Mouse (Mus musculus) liver, postnatal 0 days (tissue): ENCODE measurements around the gene 1700020N01Rik. TPM values are rescaled to one million over a fixed set of nuclear protein-coding genes. Genes with fewer than 3 reads are reported as not detected.
A peak's percentile ranks its signal among the peaks of the same experiment; 100 is the strongest.

Experiments used
- ATAC-seq: fragments of 200-750 bp; cut with Nextera tagmentation; 2 replicates; pipeline ENCODE4 v1.8.0; 2017; ENCODE audit warnings: mild to moderate bottlenecking, moderate library complexity
- DNase-seq: peaks from one replicate; pipeline ENCODE4 v3.0.0-alpha.2; 2016
- H3K27ac ChIP-seq: fragments of 300-500 bp; sonication (generic); 2 replicates; pipeline ENCODE4 v1.5.1; 2014; ENCODE audit warnings: antibody characterized with exemption, moderate library complexity, mild to moderate bottlenecking, low read depth
- H3K27me3 ChIP-seq: fragments of 300-500 bp; sonication (generic); 2 replicates; pipeline ENCODE4 v1.6.1; 2014; ENCODE audit warnings: low read length, control low read depth, mixed read lengths; ENCODE audit not compliant: insufficient read depth
- H3K36me3 ChIP-seq: fragments of 300-500 bp; sonication (generic); replicated peaks from 2 replicates; pipeline ENCODE4 v1.6.1; 2014; ENCODE audit warnings: mild to moderate bottlenecking, control low read depth, low read length, moderate library complexity, mixed read lengths; ENCODE audit not compliant: insufficient read depth
- H3K4me1 ChIP-seq: fragments of 300-500 bp; sonication (generic); 2 replicates; pipeline ENCODE4 v1.6.1; 2014; ENCODE audit warnings: antibody characterized with exemption, mild to moderate bottlenecking, control low read depth; ENCODE audit not compliant: insufficient read depth
- H3K4me2 ChIP-seq: fragments of 300-500 bp; sonication (generic); 2 replicates; pipeline ENCODE4 v1.6.1; 2014; ENCODE audit warnings: low read depth, mild to moderate bottlenecking, low read length, moderate library complexity, mixed read lengths
- H3K4me3 ChIP-seq: fragments of 300-500 bp; sonication (generic); 2 replicates; pipeline ENCODE4 v1.5.1; 2014; ENCODE audit warnings: low read depth, low read length
- H3K9ac ChIP-seq: fragments of 300-500 bp; sonication (generic); replicated peaks from 2 replicates; pipeline ENCODE4 v1.6.1; 2014; ENCODE audit warnings: mild to moderate bottlenecking, moderate library complexity
- H3K9me3 ChIP-seq: fragments of 300-500 bp; sonication (generic); 2 replicates; pipeline ENCODE4 v1.6.1; 2016; ENCODE audit warnings: mild to moderate bottlenecking, control low read depth, low read length, mixed read lengths
- CTCF ChIP-seq: sonication (generic); IDR thresholded peaks from 2 replicates; pipeline ENCODE4 v1.5.1; 2016; ENCODE audit warnings: antibody characterized with exemption, low read depth
- EP300 ChIP-seq: IDR thresholded peaks from 2 replicates; pipeline ENCODE4 v1.6.1; 2016; ENCODE audit warnings: antibody characterized with exemption, low read depth, mild to moderate bottlenecking
- WGBS: fragments of 180-500 bp; shearing (Covaris S2); extraction: QIAGEN DNeasy Blood & Tissue Kit; methylation state at CpG from one replicate; pipeline ENCODE4 v1.1.7; 2014; ENCODE audit not compliant: insufficient replicate concordance; 5-methylcytosine and 5-hydroxymethylcytosine counted together
- polyA plus RNA-seq: library from polyadenylated mRNA; unstranded; fragments of >200 nt; fragmentation: Nextera tagmentation; extraction: Ambion mirVana; gene quantifications from 2 replicates; pipeline ENCODE4 v1.2.1, GENCODE M21; 2015

1700020N01Rik gene
- 0.09 TPM in 1 of 2 replicates, not detected in the other for polyA plus RNA-seq

GRCm38 (mm10) chr10:21592896-21593380 is at the start of gene 1700020N01Rik:
Gene 1700020N01Rik (plus strand): TSS chr10:21593145.
- H3K9ac ChIP-seq, result no peak within 1 kb of the TSS
- TF ChIP-seq CTCF (no peak), EP300 (no peak)
- H3K36me3 ChIP-seq, result no peaks in the 10 kb centered on the region
- H3K27ac ChIP-seq, result no peak within 1 kb of the TSS
- no peaks in the 10 kb centered on the region for H3K9me3 ChIP-seq
- H3K4me3 ChIP-seq, result no peak within 1 kb of the TSS
- H3K4me1 ChIP-seq, result no peaks in the 10 kb centered on the region
- DNase-seq, result no peak
- H3K4me2 ChIP-seq, result no peak within 1 kb of the TSS
- H3K27me3 ChIP-seq, result no peaks in the 10 kb centered on the region
- no peak for ATAC-seq
- 86% methylated on average over 22 of the region's 22 CpGs for WGBS

GRCm38 (mm10) chr10:21543576-21544278 is 49.2 kb upstream of the 1700020N01Rik start:
- H3K9ac ChIP-seq, result no peak overlapping the region
- DNase-seq (no peak), ATAC-seq (no peak)
- 57% methylated on average over 3 of the region's 3 CpGs for WGBS
- H3K4me3 ChIP-seq, result no peak overlapping the region
- H3K36me3 ChIP-seq, result no peaks in the 10 kb centered on the region
- TF ChIP-seq EP300 (no peak), CTCF (no peak)
- H3K4me2 ChIP-seq, result no peak overlapping the region
- H3K27ac ChIP-seq, result no peak overlapping the region
- no peaks in the 10 kb centered on the region for H3K4me1 ChIP-seq
- H3K27me3 ChIP-seq, result no peaks in the 10 kb centered on the region
- no peaks in the 10 kb centered on the region for H3K9me3 ChIP-seq

- WGBS, result 49% methylated on average over 4 of the region's 4 CpGs
- DNase-seq, result no peak
- H3K27me3 ChIP-seq, result no peaks in the 10 kb centered on the region
- ATAC-seq, result no peak
- H3K4me3 ChIP-seq, result no peak overlapping the region
- no peak overlapping the region for H3K27ac ChIP-seq
- H3K4me1 ChIP-seq, result no peaks in the 10 kb centered on the region
- H3K9me3 ChIP-seq, result no peaks in the 10 kb centered on the region
- no peak overlapping the region for H3K9ac ChIP-seq
- H3K36me3 ChIP-seq, result no peaks in the 10 kb centered on the region
- H3K4me2 ChIP-seq, result no peak overlapping the region
- TF ChIP-seq EP300, result no peak
- TF ChIP-seq CTCF, result no peak
These were observed 48.2 kb upstream of the 1700020N01Rik start for GRCm38 (mm10) chr10:21544721-21545120.

- H3K4me1 ChIP-seq, result no peaks in the 10 kb centered on the region
- H3K36me3 ChIP-seq, result no peaks in the 10 kb centered on the region
- H3K27me3 ChIP-seq, result no peaks in the 10 kb centered on the region
- no peak overlapping the region for H3K27ac ChIP-seq
- H3K4me3 ChIP-seq, result no peak overlapping the region
- H3K9me3 ChIP-seq, result no peaks in the 10 kb centered on the region
- H3K9ac ChIP-seq, result no peak overlapping the region
- DNase-seq, result no peak
- TF ChIP-seq CTCF (no peak), EP300 (peak; percentile 40; the same call in 1 of the 2 replicates)
- H3K4me2 ChIP-seq, result no peak overlapping the region
- 0 out of 2 replicates have a peak, but pooled peaks have one; percentile 33 for ATAC-seq
- WGBS, result 24% methylated on average over 6 of the region's 6 CpGs
These were observed 47.5 kb upstream of the 1700020N01Rik start for GRCm38 (mm10) chr10:21545446-21545845.

GRCm38 (mm10) chr10:21548871-21549505 is 44.0 kb upstream of the 1700020N01Rik start:
- Histone ChIP-seq H3K4me2 (no peak overlapping the region), H3K9me3 (no peaks in the 10 kb centered on the region), H3K27me3 (no peaks in the 10 kb centered on the region), H3K36me3 (no peaks in the 10 kb centered on the region), H3K9ac (no peak overlapping the region), H3K4me1 (no peaks in the 10 kb centered on the region), H3K4me3 (no peak overlapping the region), H3K27ac (no peak overlapping the region)
- no peak for DNase-seq
- no peak for ATAC-seq
- TF ChIP-seq CTCF (no peak), EP300 (no peak)
- 75% methylated on average over 9 of the region's 9 CpGs for WGBS

GRCm38 (mm10) chr10:21552967-21553682 is 39.8 kb upstream of the 1700020N01Rik start:
- Histone ChIP-seq H3K27me3 (no peaks in the 10 kb centered on the region), H3K9me3 (no peaks in the 10 kb centered on the region), H3K9ac (no peak overlapping the region), H3K4me2 (no peak overlapping the region), H3K4me1 (no peaks in the 10 kb centered on the region), H3K4me3 (no peak overlapping the region), H3K36me3 (no peaks in the 10 kb centered on the region), H3K27ac (no peak overlapping the region)
- WGBS, result 69% methylated on average over 8 of the region's 8 CpGs
- ATAC-seq, result no peak
- no peak for DNase-seq
- TF ChIP-seq CTCF (no peak), EP300 (no peak)
